Mouse (Mus musculus) mature B cell (primary cell): Measurements from ENCODE around the gene Zbed4.
"Not testable (repeated sequence)": the region's sequence is repeated elsewhere in the genome, so short reads cannot be mapped to it uniquely, and the experiment has no call there.

Source experiments
- in situ Hi-C: fragments of 300-500 bp; cut with MboI; formaldehyde crosslinking; loops from 2 replicates; pipeline ENCODE4 v1.14.3; 2019

Gene Zbed4

GRCm38 (mm10) chr15:88810369-88810768 lies 58.9 kb downstream of the Zbed4 start:
- in situ Hi-C loops = no loop called here

DNA sequence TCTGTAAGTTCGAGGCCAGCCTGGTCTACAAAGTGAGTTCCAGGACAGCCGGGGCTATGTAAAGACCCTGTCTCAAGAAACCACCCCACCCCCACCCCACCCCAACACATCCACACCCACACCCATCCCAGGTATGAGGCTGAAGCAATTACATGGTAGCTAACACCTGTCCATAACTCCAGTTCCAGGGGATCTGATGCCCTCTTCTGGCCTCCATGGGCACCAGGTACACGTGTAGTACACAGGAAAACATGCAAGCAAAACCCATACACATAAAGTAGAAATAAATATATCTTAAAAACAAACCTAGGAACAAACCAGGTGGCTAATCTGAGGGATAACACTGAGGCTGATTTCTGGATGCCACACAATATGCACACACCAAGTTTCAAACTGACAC lies 61.8 kb downstream of the Zbed4 start:
- in situ Hi-C loops = no loop called here

GRCm38 (mm10) chr15:88813873-88814272 lies 62.4 kb downstream of the Zbed4 start:
- in situ Hi-C loops = not testable (repeated sequence)

DNA sequence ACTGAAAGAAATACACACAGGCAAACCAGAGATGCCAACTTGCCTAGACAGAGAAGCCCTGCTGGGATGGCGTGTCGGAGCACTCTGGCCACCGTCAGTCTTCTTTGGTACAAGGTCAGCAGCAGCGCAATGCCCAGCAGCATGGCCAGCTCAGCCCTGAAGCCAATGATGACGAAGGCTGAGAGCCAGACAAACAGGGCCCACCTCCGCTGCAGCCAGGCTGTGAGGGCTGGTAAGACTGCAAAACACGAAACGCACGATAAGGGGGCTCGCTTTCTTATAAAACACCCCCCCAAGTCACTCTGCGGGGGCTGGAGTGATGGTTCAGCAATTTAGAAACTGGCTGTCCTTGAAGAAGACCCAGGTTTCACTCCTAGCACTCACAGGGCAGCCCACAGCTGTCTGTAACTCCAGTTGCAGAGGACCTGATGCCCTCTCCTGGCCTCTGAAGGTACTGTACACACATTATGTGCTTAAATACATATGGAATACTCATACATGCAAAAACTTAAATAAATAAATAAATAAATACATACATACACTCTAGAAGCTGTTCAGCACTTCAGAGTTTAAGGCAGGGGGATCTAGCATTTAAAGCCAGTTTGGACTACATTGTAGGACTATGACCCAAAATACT lies 63.1 kb downstream of the Zbed4 start:
- in situ Hi-C loops = no loop called here

GRCm38 (mm10) chr15:88815196-88815700 lies 63.8 kb downstream of the Zbed4 start:
- in situ Hi-C loops = no loop called here

DNA sequence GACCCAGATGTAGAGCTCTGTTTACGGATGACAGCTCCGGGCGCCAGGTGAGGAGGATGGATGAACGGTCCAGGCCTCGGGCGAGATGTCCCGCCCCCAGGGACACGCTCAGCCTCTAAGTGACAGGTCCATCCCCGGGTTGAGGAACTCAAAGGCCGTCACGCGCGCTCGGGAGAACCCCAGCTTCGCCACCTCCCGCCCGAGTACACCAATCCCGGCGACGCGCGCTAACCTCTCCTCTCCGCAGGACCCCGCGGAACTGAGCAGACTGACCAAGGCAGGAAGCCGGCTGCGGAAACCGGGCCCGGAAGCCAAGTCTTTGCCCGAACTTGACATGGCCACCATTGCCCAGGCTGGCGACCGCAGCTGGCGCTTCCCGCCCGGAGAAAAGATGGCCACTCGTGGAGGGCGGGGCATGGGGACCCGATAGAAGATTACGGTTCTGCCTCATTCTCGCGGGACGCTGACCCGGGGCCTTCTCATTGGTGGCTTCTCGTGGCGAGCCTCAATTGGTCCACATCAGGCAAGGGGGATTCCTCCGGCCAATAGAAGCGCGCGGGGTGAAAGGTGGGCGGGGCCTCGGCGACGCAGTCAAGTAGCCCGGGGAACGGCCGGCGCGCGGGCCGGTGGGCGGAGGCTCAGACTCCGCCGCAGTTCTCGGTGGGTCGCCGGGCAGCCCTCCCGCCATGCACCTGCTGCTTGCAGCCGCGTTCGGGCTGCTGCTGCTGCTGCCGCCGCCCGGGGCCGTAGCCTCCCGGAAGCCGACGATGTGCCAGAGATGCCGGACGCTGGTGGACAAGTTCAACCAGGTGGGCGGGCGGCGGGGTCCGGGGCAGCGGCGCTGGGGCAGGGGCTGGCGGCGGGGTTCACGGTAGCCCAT lies 67.8 kb downstream of the Zbed4 start, which contains the start of the genes Alg12 and Creld2:
Gene Alg12, minus strand, starts transcription at position 293 of the 880 bp plus-strand sequence.
Gene Creld2, plus strand, starts transcription at position 621 of the 880 bp plus-strand sequence.
- in situ Hi-C loops = no loop called here

DNA sequence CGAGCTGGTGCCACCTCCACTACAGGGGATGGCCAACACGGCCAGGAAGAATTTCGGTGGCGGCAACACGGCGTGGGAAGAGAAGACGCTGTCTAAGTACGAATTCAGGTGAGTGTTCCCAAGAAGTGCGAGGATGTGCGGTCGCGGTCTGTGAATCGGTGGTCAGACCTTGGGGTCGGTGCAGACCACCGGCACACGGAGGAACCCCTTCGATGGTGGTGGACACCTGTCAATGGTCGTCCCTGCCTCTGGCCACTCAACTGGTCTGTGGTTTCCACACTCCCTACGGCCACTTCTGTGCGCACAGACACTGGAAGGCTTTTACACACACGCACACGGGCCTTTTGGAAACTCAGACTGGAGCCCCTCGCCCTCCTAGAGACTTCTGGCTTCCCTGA lies 68.4 kb downstream of the Zbed4 start:
- in situ Hi-C loops = no loop called here

DNA sequence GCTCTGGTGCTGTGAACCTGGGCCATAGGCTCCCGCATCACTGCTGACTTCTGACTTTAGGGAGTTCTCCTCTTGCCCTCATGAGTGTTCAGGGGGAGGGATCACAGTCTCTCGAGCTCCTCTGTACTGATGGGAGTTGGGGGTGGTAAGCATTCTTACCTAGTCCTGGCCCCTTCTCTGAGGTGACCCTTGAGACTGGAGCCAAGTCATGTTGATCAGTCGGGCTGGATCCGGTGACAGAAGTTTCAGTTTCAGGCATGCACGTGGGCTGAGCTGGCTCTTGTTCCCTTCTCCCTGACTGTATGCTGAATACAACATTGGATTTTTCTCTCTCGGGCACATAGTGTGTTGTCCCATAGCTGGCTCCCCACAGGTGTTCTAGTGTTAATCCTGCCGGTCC lies 69.9 kb downstream of the Zbed4 start:
- in situ Hi-C loops = no loop called here

DNA sequence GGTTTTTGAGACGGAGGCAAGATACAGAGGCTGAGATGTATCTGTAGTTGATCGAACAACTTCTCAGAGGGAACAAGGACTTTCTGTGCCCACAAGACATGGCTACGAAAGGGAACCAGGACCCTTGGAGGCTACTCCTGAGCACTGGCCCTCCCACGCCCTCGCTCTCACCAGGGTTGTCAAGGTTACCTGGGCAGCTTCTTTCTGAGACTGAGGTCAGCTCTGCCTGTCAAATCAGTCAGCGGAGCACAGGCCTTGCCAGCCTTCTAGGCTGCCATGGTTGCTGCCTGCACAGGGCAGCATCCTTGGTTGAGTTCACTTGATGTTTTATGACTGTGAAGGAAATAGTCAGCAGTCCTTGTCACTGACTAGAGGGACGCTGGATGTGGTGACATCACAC lies 71.1 kb downstream of the Zbed4 start:
- in situ Hi-C loops = no loop called here

DNA sequence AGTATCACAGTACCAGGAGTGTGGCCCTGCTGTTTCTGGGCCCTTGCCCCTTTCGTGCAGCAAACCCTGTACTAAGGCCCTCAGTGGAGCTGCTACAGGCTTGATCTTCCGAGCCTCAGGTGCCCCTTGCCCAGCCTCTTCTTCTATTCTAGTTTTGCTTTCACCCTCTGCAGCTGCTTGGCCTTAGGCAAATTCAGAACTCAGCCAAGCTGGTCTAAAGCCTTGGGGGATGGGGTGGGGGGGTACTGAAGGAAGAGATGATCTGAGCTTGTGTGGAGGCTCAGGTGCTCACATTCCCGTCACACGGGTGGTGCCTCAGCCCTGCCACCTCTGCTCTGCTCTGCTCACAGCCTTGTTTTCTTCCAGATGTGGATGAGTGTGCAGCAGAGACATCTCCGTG lies 71.9 kb downstream of the Zbed4 start:
- in situ Hi-C loops = no loop called here

DNA sequence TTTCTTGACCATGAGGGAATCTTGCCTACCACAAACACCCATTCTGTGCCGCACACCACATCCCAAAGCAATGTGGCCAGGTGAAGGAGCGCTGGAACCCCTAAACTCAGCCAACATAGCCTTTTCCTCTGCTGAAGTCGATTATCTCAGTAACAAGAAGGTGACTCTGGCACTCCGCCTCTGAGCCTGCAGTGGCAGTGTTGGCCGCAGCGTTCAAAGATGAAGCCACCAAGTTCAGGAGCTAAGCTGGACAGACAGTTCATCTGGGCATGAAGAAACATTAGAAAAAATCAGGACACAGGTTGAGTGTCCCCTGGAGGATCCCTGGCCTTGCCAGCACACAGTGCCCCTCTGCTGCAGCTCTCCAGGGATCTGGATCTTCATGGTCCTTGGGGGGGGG lies 76.0 kb downstream of the Zbed4 start:
- in situ Hi-C loops = loop anchor here (5.0 kb wide), 1 partner anchor 50 kb away; no protein-coding TSS in a partner anchor

GRCm38 (mm10) chr15:88827991-88828799 lies 76.7 kb downstream of the Zbed4 start:
- in situ Hi-C loops = loop anchor here (5.0 kb wide), 1 partner anchor 49 kb away; no protein-coding TSS in a partner anchor

GRCm38 (mm10) chr15:88828800-88829705 lies 77.6 kb downstream of the Zbed4 start:
- in situ Hi-C loops = loop anchor here (5.0 kb wide), 1 partner anchor 48 kb away; no protein-coding TSS in a partner anchor

DNA sequence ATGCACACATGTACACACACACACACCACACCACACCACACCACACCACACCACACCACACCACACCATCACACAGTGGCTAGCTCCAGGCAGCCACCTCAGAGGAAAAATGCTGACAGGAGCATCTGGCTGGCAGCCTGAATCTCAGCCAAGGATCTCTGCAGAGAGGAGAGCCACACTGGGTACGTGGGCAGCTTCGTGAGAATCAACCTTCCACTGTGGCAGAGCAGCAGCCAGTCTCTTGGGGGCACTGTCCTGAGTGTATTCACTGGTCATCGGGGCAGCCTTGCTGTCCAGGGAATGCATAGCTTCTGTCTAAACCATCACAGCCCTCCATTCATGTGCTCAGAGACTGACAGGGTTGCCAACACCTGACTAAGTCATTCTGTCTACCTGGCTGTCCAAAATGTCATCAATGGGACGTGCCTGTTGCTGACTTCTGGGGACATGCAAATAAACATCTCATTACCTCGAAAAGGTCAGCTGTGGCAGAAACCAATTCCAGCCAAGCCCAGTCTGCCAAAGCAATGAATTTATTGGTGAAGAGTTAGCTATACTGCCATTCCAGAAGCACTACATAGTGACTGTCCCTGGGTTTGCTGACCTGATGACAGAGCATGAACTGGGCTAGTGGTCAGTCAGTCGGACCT lies 78.5 kb downstream of the Zbed4 start:
- in situ Hi-C loops = loop anchor here (5.0 kb wide), 1 partner anchor 47 kb away; no protein-coding TSS in a partner anchor

DNA sequence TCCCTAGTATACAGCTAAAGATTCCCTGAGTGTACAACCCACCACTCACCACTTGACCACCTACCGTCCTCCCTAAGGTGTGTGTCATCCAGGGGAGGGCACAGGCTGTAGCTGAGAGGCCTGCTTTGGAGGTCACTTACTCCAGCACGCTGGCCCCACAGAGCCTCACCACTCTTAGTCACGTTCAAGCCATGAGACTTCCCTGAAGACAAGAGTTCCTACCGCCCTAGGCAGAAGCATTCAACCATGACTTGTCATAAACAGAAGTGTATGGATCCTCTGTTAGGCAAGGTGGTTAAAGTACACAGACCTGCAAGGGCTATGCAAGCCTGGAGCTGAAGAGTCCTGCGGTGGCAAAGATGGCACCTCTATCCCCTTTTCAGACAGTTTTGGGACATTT lies 79.2 kb downstream of the Zbed4 start:
- in situ Hi-C loops = no loop called here

DNA sequence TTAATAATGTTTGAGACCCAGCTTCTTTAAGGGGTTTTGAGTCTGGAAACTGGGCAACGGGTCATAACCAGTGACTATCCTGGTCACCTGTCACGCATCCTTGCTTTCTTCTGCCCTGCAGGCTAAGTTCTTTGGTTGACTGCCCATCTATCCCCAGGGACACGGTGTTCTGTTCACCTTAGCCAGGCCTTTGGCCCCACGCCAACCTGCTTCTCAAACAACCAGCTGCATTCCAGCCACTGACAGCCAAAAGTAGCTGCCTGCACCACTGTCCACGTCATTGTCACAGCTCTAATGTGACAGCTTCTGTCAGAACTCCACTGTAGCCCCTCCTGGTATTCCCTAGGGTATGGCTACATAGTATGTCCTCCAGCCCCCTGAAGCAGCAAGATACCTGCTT lies 80.0 kb downstream of the Zbed4 start:
- in situ Hi-C loops = no loop called here

DNA sequence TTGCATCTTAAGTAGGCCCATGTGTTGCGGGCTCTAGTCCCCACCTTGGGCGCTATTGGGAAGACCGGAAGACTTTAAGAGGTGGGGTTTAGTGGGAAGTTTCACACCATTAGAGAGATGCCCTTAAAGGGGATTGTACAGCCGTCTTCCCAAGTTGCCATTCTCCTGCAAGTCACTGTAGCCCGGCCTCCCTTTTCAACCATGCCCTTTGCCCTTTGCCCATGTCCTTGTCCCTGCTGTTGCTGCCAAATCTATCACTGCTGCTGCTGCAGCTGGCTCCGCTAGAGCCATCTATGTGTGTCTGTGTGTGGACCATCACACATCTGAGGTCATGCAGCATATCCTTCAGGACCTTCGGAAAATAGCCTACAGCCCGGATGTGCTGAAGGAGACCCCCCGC lies 81.1 kb downstream of the Zbed4 start:
- in situ Hi-C loops = no loop called here
